Mouse (Mus musculus): Measurements from ENCODE around the gene Atxn2l. TPM values are rescaled to one million over a fixed set of nuclear protein-coding genes. Genes with fewer than 3 reads are reported as not detected.

The Atxn2l gene
- polyA plus RNA-seq, 1 experiment from 2014 or later = 23.8 TPM

GRCm38 (mm10) chr7:126460623-126461399 is 42.4 kb downstream of the Atxn2l start:
- no peak for ATAC-seq (ENCODE audit: low read depth)
- Histone ChIP-seq H3K27me3 (no peaks in the 10 kb centered on the region; the same call in 1 of the 2 replicates), H3K9ac (no peak overlapping the region), H3K27ac (no peak overlapping the region), H3K4me1 (replicated peaks) (peaks cover 32% of the 10 kb centered on the region), H3K4me2 (no peak overlapping the region), H3K36me3 (no peaks in the 10 kb centered on the region), H3K4me3 (replicated peaks) (no peak overlapping the region), H3K9me3 (replicated peaks) (no peaks in the 10 kb centered on the region)
- WGBS (ENCODE audit: insufficient replicate concordance) = 53% methylated on average over 10 of the region's 10 CpGs
- no peak for DNase-seq

GRCm38 (mm10) chr7:126458844-126459618 is 44.2 kb downstream of the Atxn2l start:
- ATAC-seq (ENCODE audit: low read depth) (no peak), DNase-seq (no peak)
- Histone ChIP-seq H3K4me2 (no peak overlapping the region), H3K27me3 (no peaks in the 10 kb centered on the region; the same call in 1 of the 2 replicates), H3K27ac (no peak overlapping the region), H3K4me1 (replicated peaks) (peaks cover 15% of the 10 kb centered on the region), H3K4me3 (replicated peaks) (no peak overlapping the region), H3K36me3 (no peaks in the 10 kb centered on the region), H3K9ac (no peak overlapping the region), H3K9me3 (replicated peaks) (no peaks in the 10 kb centered on the region)
- 70% methylated on average over 11 of the region's 11 CpGs for WGBS (ENCODE audit: insufficient replicate concordance)

- WGBS (ENCODE audit: insufficient replicate concordance) = 62% methylated on average over 5 of the region's 5 CpGs
- ATAC-seq (ENCODE audit: low read depth) (no peak), DNase-seq (no peak)
- Histone ChIP-seq H3K4me3 (replicated peaks) (no peak overlapping the region), H3K27ac (no peak overlapping the region), H3K36me3 (no peaks in the 10 kb centered on the region), H3K9me3 (replicated peaks) (no peaks in the 10 kb centered on the region), H3K27me3 (no peaks in the 10 kb centered on the region; the same call in 1 of the 2 replicates), H3K4me1 (replicated peaks) (peaks cover 7% of the 10 kb centered on the region), H3K9ac (no peak overlapping the region), H3K4me2 (no peak overlapping the region)
These were observed 45.0 kb downstream of the Atxn2l start for GRCm38 (mm10) chr7:126458225-126458624.

- Histone ChIP-seq H3K4me1 (replicated peaks) (peaks cover 4% of the 10 kb centered on the region; the same call in 1 of the 2 replicates), H3K27me3 (no peaks in the 10 kb centered on the region), H3K4me3 (replicated peaks) (no peak overlapping the region), H3K27ac (no peak overlapping the region), H3K36me3 (no peaks in the 10 kb centered on the region), H3K4me2 (no peak overlapping the region), H3K9me3 (replicated peaks) (no peaks in the 10 kb centered on the region), H3K9ac (no peak overlapping the region)
- WGBS (ENCODE audit: insufficient replicate concordance) = 43% methylated on average over 17 of the region's 17 CpGs
- ATAC-seq (ENCODE audit: low read depth) (no peak), DNase-seq (no peak)
These were observed 46.6 kb downstream of the Atxn2l start for GRCm38 (mm10) chr7:126456382-126457266.

- Histone ChIP-seq H3K4me3 (replicated peaks) (no peak overlapping the region), H3K36me3 (no peaks in the 10 kb centered on the region), H3K9me3 (replicated peaks) (no peaks in the 10 kb centered on the region), H3K27ac (no peak overlapping the region), H3K27me3 (no peaks in the 10 kb centered on the region), H3K4me1 (replicated peaks) (peaks cover 4% of the 10 kb centered on the region; the same call in 1 of the 2 replicates), H3K4me2 (no peak overlapping the region), H3K9ac (no peak overlapping the region)
- DNase-seq (no peak), ATAC-seq (ENCODE audit: low read depth) (no peak)
- 66% methylated on average over 2 of the region's 2 CpGs for WGBS (ENCODE audit: insufficient replicate concordance)
These were observed 48.0 kb downstream of the Atxn2l start for GRCm38 (mm10) chr7:126455242-126455641.

- H3K36me3 ChIP-seq = no peaks in the 10 kb centered on the region
- H3K4me3 ChIP-seq (replicated peaks) = no peak overlapping the region
- ATAC-seq (ENCODE audit: low read depth) (no peak), DNase-seq (no peak)
- 58% methylated on average over 7 of the region's 7 CpGs for WGBS (ENCODE audit: insufficient replicate concordance)
- H3K4me2 ChIP-seq = no peak overlapping the region
- H3K27ac ChIP-seq = no peak overlapping the region
- peaks cover 4% of the 10 kb centered on the region; the same call in 1 of the 2 replicates for H3K4me1 ChIP-seq (replicated peaks)
- no peaks in the 10 kb centered on the region for H3K9me3 ChIP-seq (replicated peaks)
- no peak overlapping the region for H3K9ac ChIP-seq
- H3K27me3 ChIP-seq = no peaks in the 10 kb centered on the region
These were observed 49.4 kb downstream of the Atxn2l start for GRCm38 (mm10) chr7:126453861-126454260.

- Histone ChIP-seq H3K4me2 (no peak overlapping the region), H3K27me3 (no peaks in the 10 kb centered on the region), H3K36me3 (no peaks in the 10 kb centered on the region), H3K9me3 (replicated peaks) (no peaks in the 10 kb centered on the region), H3K9ac (no peak overlapping the region), H3K4me1 (replicated peaks) (peaks cover 4% of the 10 kb centered on the region; the same call in 1 of the 2 replicates), H3K4me3 (replicated peaks) (no peak overlapping the region), H3K27ac (no peak overlapping the region)
- WGBS (ENCODE audit: insufficient replicate concordance) = 78% methylated on average over 3 of the region's 3 CpGs
- ATAC-seq (ENCODE audit: low read depth) (no peak), DNase-seq (no peak)
These were observed 51.0 kb downstream of the Atxn2l start for GRCm38 (mm10) chr7:126452244-126452643.

GRCm38 (mm10) chr7:126450641-126451040 is 52.6 kb downstream of the Atxn2l start:
- Histone ChIP-seq H3K9me3 (replicated peaks) (no peaks in the 10 kb centered on the region), H3K36me3 (peaks cover 7% of the 10 kb centered on the region), H3K4me2 (no peak overlapping the region), H3K27ac (no peak overlapping the region), H3K4me1 (replicated peaks) (no peaks in the 10 kb centered on the region), H3K27me3 (no peaks in the 10 kb centered on the region), H3K4me3 (replicated peaks) (no peak overlapping the region), H3K9ac (no peak overlapping the region)
- 75% methylated on average over 6 of the region's 6 CpGs for WGBS (ENCODE audit: insufficient replicate concordance)
- DNase-seq = no peak
- ATAC-seq (ENCODE audit: low read depth) = no peak

GRCm38 (mm10) chr7:126449991-126450390 is 53.2 kb downstream of the Atxn2l start:
- Histone ChIP-seq H3K9ac (no peak overlapping the region), H3K9me3 (replicated peaks) (no peaks in the 10 kb centered on the region), H3K4me1 (replicated peaks) (no peaks in the 10 kb centered on the region), H3K27ac (no peak overlapping the region), H3K27me3 (no peaks in the 10 kb centered on the region), H3K36me3 (peaks cover 13% of the 10 kb centered on the region), H3K4me2 (no peak overlapping the region), H3K4me3 (replicated peaks) (no peak overlapping the region)
- WGBS (ENCODE audit: insufficient replicate concordance) = 78% methylated on average over 18 of the region's 18 CpGs
- DNase-seq (no peak), ATAC-seq (ENCODE audit: low read depth) (no peak)

GRCm38 (mm10) chr7:126448481-126448880 is 54.8 kb downstream of the Atxn2l start:
- Histone ChIP-seq H3K4me2 (no peak overlapping the region), H3K27ac (no peak overlapping the region), H3K9ac (no peak overlapping the region), H3K4me3 (replicated peaks) (no peak overlapping the region), H3K9me3 (replicated peaks) (no peaks in the 10 kb centered on the region), H3K27me3 (no peaks in the 10 kb centered on the region), H3K4me1 (replicated peaks) (no peaks in the 10 kb centered on the region), H3K36me3 (peaks cover 24% of the 10 kb centered on the region)
- DNase-seq = no peak
- WGBS (ENCODE audit: insufficient replicate concordance) = 72% methylated on average over 19 of the region's 19 CpGs
- ATAC-seq (ENCODE audit: low read depth) = no peak

GRCm38 (mm10) chr7:126446217-126446616 is 57.0 kb downstream of the Atxn2l start:
- Histone ChIP-seq H3K4me2 (no peak overlapping the region), H3K4me1 (replicated peaks) (no peaks in the 10 kb centered on the region), H3K4me3 (replicated peaks) (no peak overlapping the region), H3K27ac (no peak overlapping the region), H3K9ac (no peak overlapping the region), H3K27me3 (no peaks in the 10 kb centered on the region), H3K36me3 (peaks cover 24% of the 10 kb centered on the region), H3K9me3 (replicated peaks) (no peaks in the 10 kb centered on the region)
- DNase-seq = no peak
- no peak for ATAC-seq (ENCODE audit: low read depth)
- WGBS (ENCODE audit: insufficient replicate concordance) = 90% methylated on average over 21 of the region's 21 CpGs
